Mouse (Mus musculus): ENCODE data around the gene Tead3.

Gene Tead3

GRCm38 (mm10) chr17:28312232-28313211 lies 38.1 kb downstream of the Tead3 start:
- peak overlapping the region; percentile 96 for H3K4me3 ChIP-seq (replicated peaks; ENCODE audit: low read length)
- H3K9me3 ChIP-seq (ENCODE audit: low read length): no peaks in the 10 kb centered on the region
- H3K27me3 ChIP-seq (ENCODE audit: insufficient read depth, low read length): no peaks in the 10 kb centered on the region
- peaks cover 50% of the 10 kb centered on the region for H3K4me1 ChIP-seq (replicated peaks; ENCODE audit: low read depth, low read length)
- H3K36me3 ChIP-seq (ENCODE audit: insufficient read depth, low read length): peaks cover 25% of the 10 kb centered on the region
- TF ChIP-seq NANOG (IDR thresholded peaks at IDR 0.05; ENCODE audit: borderline replicate concordance, low read length) (no peak), POU5F1 (IDR thresholded peaks at IDR 0.05; ENCODE audit: borderline replicate concordance, low read length) (no peak), CTCF (conservative IDR thresholded peaks at IDR 0.05; ENCODE audit: low read length) (0 out of 2 replicates have a peak, but pooled peaks have one; percentile 8)

GRCm38 (mm10) chr17:28311366-28312132 lies 39.1 kb downstream of the Tead3 start:
- peaks cover 15% of the 10 kb centered on the region for H3K36me3 ChIP-seq (ENCODE audit: insufficient read depth, low read length)
- no peak overlapping the region for H3K4me3 ChIP-seq (replicated peaks; ENCODE audit: low read length)
- TF ChIP-seq POU5F1 (IDR thresholded peaks at IDR 0.05; ENCODE audit: borderline replicate concordance, low read length) (no peak), NANOG (IDR thresholded peaks at IDR 0.05; ENCODE audit: borderline replicate concordance, low read length) (no peak)
- no peaks in the 10 kb centered on the region for H3K9me3 ChIP-seq (ENCODE audit: low read length)
- no peaks in the 10 kb centered on the region for H3K27me3 ChIP-seq (ENCODE audit: insufficient read depth, low read length)
- peaks cover 44% of the 10 kb centered on the region for H3K4me1 ChIP-seq (replicated peaks; ENCODE audit: low read depth, low read length)

- no peak overlapping the region for H3K4me3 ChIP-seq (replicated peaks; ENCODE audit: low read length)
- H3K36me3 ChIP-seq (ENCODE audit: insufficient read depth, low read length): peaks cover 8% of the 10 kb centered on the region
- TF ChIP-seq CTCF (conservative IDR thresholded peaks at IDR 0.05; ENCODE audit: low read length) (peak; percentile 28; the same call in 1 of the 2 replicates), NANOG (IDR thresholded peaks at IDR 0.05; ENCODE audit: borderline replicate concordance, low read length) (no peak)
- peaks cover under 1% of the 10 kb centered on the region for H3K9me3 ChIP-seq (ENCODE audit: low read length)
- H3K4me1 ChIP-seq (replicated peaks; ENCODE audit: low read depth, low read length): peaks cover 37% of the 10 kb centered on the region
- no peaks in the 10 kb centered on the region for H3K27me3 ChIP-seq (ENCODE audit: insufficient read depth, low read length)
Observed at GRCm38 (mm10) chr17:28310831-28311230, 39.8 kb downstream of the Tead3 start.

- Histone ChIP-seq H3K4me1 (replicated peaks; ENCODE audit: low read depth, low read length) (peaks cover 35% of the 10 kb centered on the region), H3K36me3 (ENCODE audit: insufficient read depth, low read length) (no peaks in the 10 kb centered on the region), H3K27me3 (ENCODE audit: insufficient read depth, low read length) (no peaks in the 10 kb centered on the region), H3K4me3 (replicated peaks; ENCODE audit: low read length) (no peak overlapping the region), H3K9me3 (ENCODE audit: low read length) (peaks cover 8% of the 10 kb centered on the region)
- no peak for TF ChIP-seq POU5F1 (IDR thresholded peaks at IDR 0.05; ENCODE audit: borderline replicate concordance, low read length)
- peak; percentile 72 for TF ChIP-seq CTCF (conservative IDR thresholded peaks at IDR 0.05; ENCODE audit: low read length)
- TF ChIP-seq NANOG (IDR thresholded peaks at IDR 0.05; ENCODE audit: borderline replicate concordance, low read length): no peak
Observed at GRCm38 (mm10) chr17:28308297-28309195, 42.1 kb downstream of the Tead3 start.

- H3K4me3 ChIP-seq (replicated peaks; ENCODE audit: low read length): peak overlapping the region; percentile 35; the same call in 1 of the 2 replicates
- TF ChIP-seq POU5F1 (IDR thresholded peaks at IDR 0.05; ENCODE audit: borderline replicate concordance, low read length) (no peak), NANOG (IDR thresholded peaks at IDR 0.05; ENCODE audit: borderline replicate concordance, low read length) (no peak), CTCF (conservative IDR thresholded peaks at IDR 0.05; ENCODE audit: low read length) (no peak)
Observed at GRCm38 (mm10) chr17:28305172-28305571, 45.4 kb downstream of the Tead3 start.

GRCm38 (mm10) chr17:28300850-28301249 lies 49.8 kb downstream of the Tead3 start:
- Histone ChIP-seq H3K36me3 (ENCODE audit: insufficient read depth, low read length) (peaks cover 19% of the 10 kb centered on the region), H3K9me3 (ENCODE audit: low read length) (peaks cover 8% of the 10 kb centered on the region), H3K4me3 (replicated peaks; ENCODE audit: low read length) (peak overlapping the region; percentile 23; the same call in 1 of the 2 replicates), H3K27me3 (ENCODE audit: insufficient read depth, low read length) (no peaks in the 10 kb centered on the region), H3K4me1 (replicated peaks; ENCODE audit: low read depth, low read length) (peaks cover 85% of the 10 kb centered on the region)
- no peak for TF ChIP-seq CTCF (conservative IDR thresholded peaks at IDR 0.05; ENCODE audit: low read length)
- no peak for TF ChIP-seq POU5F1 (IDR thresholded peaks at IDR 0.05; ENCODE audit: borderline replicate concordance, low read length)
- TF ChIP-seq NANOG (IDR thresholded peaks at IDR 0.05; ENCODE audit: borderline replicate concordance, low read length): no peak

More at GRCm38 (mm10) chr17:28305172-28305571, 45.4 kb downstream of the Tead3 start:
- Histone ChIP-seq H3K9me3 (ENCODE audit: low read length) (peaks cover 8% of the 10 kb centered on the region), H3K4me1 (replicated peaks; ENCODE audit: low read depth, low read length) (peaks cover 59% of the 10 kb centered on the region), H3K36me3 (ENCODE audit: insufficient read depth, low read length) (peaks cover 6% of the 10 kb centered on the region), H3K27me3 (ENCODE audit: insufficient read depth, low read length) (no peaks in the 10 kb centered on the region)

GRCm38 (mm10) chr17:28300323-28300722 lies 50.3 kb downstream of the Tead3 start:
- H3K36me3 ChIP-seq (ENCODE audit: insufficient read depth, low read length): peaks cover 24% of the 10 kb centered on the region
- no peak for TF ChIP-seq NANOG (IDR thresholded peaks at IDR 0.05; ENCODE audit: borderline replicate concordance, low read length)
- TF ChIP-seq POU5F1 (IDR thresholded peaks at IDR 0.05; ENCODE audit: borderline replicate concordance, low read length): no peak
- TF ChIP-seq CTCF (conservative IDR thresholded peaks at IDR 0.05; ENCODE audit: low read length): no peak
- H3K4me3 ChIP-seq (replicated peaks; ENCODE audit: low read length): 0 out of 2 replicates have a peak overlapping the region, but pooled peaks have one; percentile 23
- H3K27me3 ChIP-seq (ENCODE audit: insufficient read depth, low read length): no peaks in the 10 kb centered on the region
- peaks cover 90% of the 10 kb centered on the region for H3K4me1 ChIP-seq (replicated peaks; ENCODE audit: low read depth, low read length)
- peaks cover 2% of the 10 kb centered on the region for H3K9me3 ChIP-seq (ENCODE audit: low read length)
